Mouse (Mus musculus) left cerebral cortex, adult 11 months (tissue): ENCODE measurements around the gene Atf1.
"Not testable (repeated sequence)": the region's sequence is repeated elsewhere in the genome, so short reads cannot be mapped to it uniquely, and the experiment has no call there.

Source experiments
- DNase-seq: peaks from one replicate; pipeline ENCODE4 v3.0.0; 2022; ENCODE audit warnings: low spot score

The Atf1 gene

GRCm38 (mm10) chr15:100304019-100304991, 76.7 kb downstream of the Atf1 start, which contains the start of gene Mettl7a1:
Gene Mettl7a1, plus strand, starts transcription at chr15:100304140.
- peak; percentile 72 for DNase-seq

DNA sequence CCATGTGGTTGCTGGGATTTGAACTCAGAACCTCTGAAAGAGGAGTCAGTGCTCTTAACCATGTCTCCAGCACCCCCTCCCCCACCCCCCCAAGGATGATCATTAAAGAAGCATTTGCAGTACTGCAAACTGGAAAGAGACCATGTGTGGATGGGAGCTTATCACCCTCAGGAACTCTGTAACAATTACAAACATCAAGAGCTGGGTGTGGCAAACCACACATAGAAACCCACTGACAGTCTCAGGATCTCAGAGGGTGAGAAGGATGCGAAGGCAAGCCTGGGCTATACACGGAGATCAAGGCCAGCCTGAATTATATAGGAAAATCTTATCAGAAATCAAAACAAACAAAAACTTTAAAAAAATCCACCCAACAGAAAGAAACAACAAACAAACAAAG, 78.6 kb downstream of the Atf1 start:
- no peak for DNase-seq

DNA sequence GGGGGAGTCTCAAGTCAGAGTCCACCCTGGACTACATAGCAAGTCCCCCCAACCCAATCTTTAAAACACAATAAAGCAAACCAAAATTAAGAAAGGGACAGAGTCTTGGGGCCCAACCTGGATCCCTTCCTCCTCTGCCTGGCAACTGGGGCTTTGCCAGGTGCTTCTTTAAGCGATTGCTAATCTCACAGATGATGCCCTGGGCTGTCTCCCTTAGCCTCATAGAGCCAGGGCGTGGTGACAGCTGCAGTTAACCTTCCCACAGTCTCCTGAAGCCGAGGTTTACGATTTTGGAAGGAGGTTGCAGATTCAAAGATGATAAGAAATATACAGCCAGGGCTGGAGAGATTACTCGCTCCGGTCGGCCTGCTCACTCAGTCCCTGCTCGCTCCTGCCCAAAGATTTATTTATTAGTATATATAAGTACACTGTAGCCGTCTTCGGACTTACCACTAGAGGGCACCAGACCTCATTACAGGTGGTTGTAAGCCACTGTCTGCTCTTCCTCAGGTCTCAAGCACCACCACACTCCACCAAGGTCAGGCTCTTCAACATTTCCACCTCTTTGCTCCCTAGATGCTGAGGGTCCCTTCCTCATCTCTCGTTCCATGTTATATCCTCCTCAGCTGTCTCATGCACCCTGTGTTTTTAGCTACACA, 79.9 kb downstream of the Atf1 start:
- DNase-seq = not testable (repeated sequence)
